Comparison of ENCODE assay signal across 15 mouse cellular contexts in genomic region chr4:144906978-144907703, GRCm38 (mm10). TPM values are rescaled to one million over a fixed set of nuclear protein-coding genes. Genes with fewer than 3 reads are reported as not detected.
DNase-seq lines count a peak whose midpoint lies in the region; ATAC-seq and TF ChIP-seq lines count a peak whose summit lies in the region.
"Had no signal": no experiment of that assay in that cellular context is flagged by ENCODE, and none has a peak within 500 bp of the region (broad histone marks: within the 10 kb centered on the region; RNA-seq: fewer than 3 reads in every experiment).

No protein-coding gene starts in this region.

- no peak overlapping the region for H3K27ac ChIP-seq in heart, embryonic 11.5 days (ENCODE audit: low read depth, low read length)
- peak overlapping the region; percentile 32 for H3K27ac ChIP-seq in layer of hippocampus, adult 2 months
- H3K27ac ChIP-seq: forebrain, embryonic 12.5 days; neural tube, embryonic 12.5 days; stomach, embryonic 15.5 days had no signal

- H3K36me3 ChIP-seq in heart, embryonic 11.5 days (ENCODE audit: control insufficient read depth, insufficient read depth, low read length) = no peaks in the 10 kb centered on the region
- H3K36me3 ChIP-seq: forebrain, embryonic 12.5 days; heart, embryonic 15.5 days; stomach, embryonic 15.5 days had no signal

- no peak overlapping the region for H3K9ac ChIP-seq in heart, embryonic 11.5 days (ENCODE audit: low read depth, low read length)
- H3K9ac ChIP-seq: forebrain, embryonic 12.5 days; heart, embryonic 15.5 days; neural tube, embryonic 12.5 days; stomach, embryonic 15.5 days had no signal

- H3K4me3 ChIP-seq in heart, embryonic 11.5 days (ENCODE audit: low read depth, low read length) = no peak overlapping the region
- H3K4me3 ChIP-seq in layer of hippocampus, adult 2 months = no peak overlapping the region
- H3K4me3 ChIP-seq: forebrain, embryonic 12.5 days; heart, embryonic 15.5 days; neural tube, embryonic 12.5 days; stomach, embryonic 15.5 days had no signal

- peaks cover 37% of the 10 kb centered on the region for H3K27me3 ChIP-seq in heart, embryonic 11.5 days (ENCODE audit: control insufficient read depth, insufficient read depth, low read length)
- H3K27me3 ChIP-seq: forebrain, embryonic 12.5 days; neural tube, embryonic 12.5 days; Patski; stomach, embryonic 15.5 days had no signal

- no peak for ATAC-seq in heart, embryonic 11.5 days (replicated peaks; ENCODE audit: insufficient number of reproducible peaks, low FRiP score, low TSS enrichment)

- TF ChIP-seq CTCF in layer of hippocampus, adult 2 months (conservative IDR thresholded peaks at IDR 0.05) = no peak

- DNase-seq in heart, adult 11 months = peak; percentile 98
- no peak for DNase-seq in layer of hippocampus, adult 2 months (ENCODE audit: low spot score in 2 of 2)
- DNase-seq in layer of hippocampus, postnatal 36 days = no peak
- DNase-seq in gastrocnemius, adult 8-10 months (ENCODE audit: low spot score in 2 of 2) = peak; percentile 53 to 67
- DNase-seq in lung, postnatal 36 days = peak; percentile 46
- no peak for DNase-seq in cerebellum, adult 11 months
- no peak for DNase-seq in yolk sac, embryonic 10.5 days (ENCODE audit: low spot score)
- DNase-seq: right cerebral cortex, adult 18-20 months had no signal

- H3K4me2 ChIP-seq in heart, embryonic 11.5 days = no peak overlapping the region
- H3K4me2 ChIP-seq: forebrain, embryonic 12.5 days; heart, embryonic 15.5 days; midbrain, embryonic 11.5 days; neural tube, embryonic 12.5 days; stomach, embryonic 15.5 days had no signal

- H3K4me1 ChIP-seq in heart, embryonic 11.5 days (ENCODE audit: control insufficient read depth, insufficient read depth, low read length) = peaks cover 21% of the 10 kb centered on the region
- H3K4me1 ChIP-seq: forebrain, embryonic 12.5 days had no signal

- 64% methylated on average over 4 of the region's 4 CpGs for WGBS in heart, embryonic 11.5 days (ENCODE audit: insufficient replicate concordance)

- H3K9me3 ChIP-seq in heart, embryonic 11.5 days (replicated peaks; ENCODE audit: control insufficient read depth, low read length) = no peaks in the 10 kb centered on the region
- H3K9me3 ChIP-seq: forebrain, embryonic 12.5 days; heart, embryonic 15.5 days; neural tube, embryonic 12.5 days; stomach, embryonic 15.5 days had no signal

RNA-seq across cellular contexts. Expression of gene Dhrs3, which starts 14.5 kb away (rescaled TPM):
- polyA plus RNA-seq in heart, embryonic 11.5 days (2014; fragmentation: Nextera tagmentation; extraction: Ambion mirVana) = 17.4 and 20.5 TPM in 2 replicates
- total RNA-seq in layer of hippocampus, adult 2 months (2021) = 10 to 100 TPM; 26.7 to 29.0 TPM
- total RNA-seq in layer of hippocampus, postnatal 36 days (2021) = 10 to 100 TPM; 27.6 to 31.0 TPM
- total RNA-seq in gastrocnemius, adult 8-10 months (2022) = 10 to 100 TPM; 28.4 to 36.5 (median 35.2) TPM

Comparison
In these comparisons a context has a peak if more than half of its experiments do, and no peak if none do; other contexts are left out.
1. DNase-seq: peak in heart, adult 11 months (single experiment), gastrocnemius, adult 8-10 months (2 of 2) and lung, postnatal 36 days (single experiment); none in layer of hippocampus, adult 2 months (0 of 2), layer of hippocampus, postnatal 36 days (0 of 2), cerebellum, adult 11 months (single experiment) and yolk sac, embryonic 10.5 days (single experiment).